9 mouse cellular contexts compared by ENCODE assay signal in the genomic region with DNA sequence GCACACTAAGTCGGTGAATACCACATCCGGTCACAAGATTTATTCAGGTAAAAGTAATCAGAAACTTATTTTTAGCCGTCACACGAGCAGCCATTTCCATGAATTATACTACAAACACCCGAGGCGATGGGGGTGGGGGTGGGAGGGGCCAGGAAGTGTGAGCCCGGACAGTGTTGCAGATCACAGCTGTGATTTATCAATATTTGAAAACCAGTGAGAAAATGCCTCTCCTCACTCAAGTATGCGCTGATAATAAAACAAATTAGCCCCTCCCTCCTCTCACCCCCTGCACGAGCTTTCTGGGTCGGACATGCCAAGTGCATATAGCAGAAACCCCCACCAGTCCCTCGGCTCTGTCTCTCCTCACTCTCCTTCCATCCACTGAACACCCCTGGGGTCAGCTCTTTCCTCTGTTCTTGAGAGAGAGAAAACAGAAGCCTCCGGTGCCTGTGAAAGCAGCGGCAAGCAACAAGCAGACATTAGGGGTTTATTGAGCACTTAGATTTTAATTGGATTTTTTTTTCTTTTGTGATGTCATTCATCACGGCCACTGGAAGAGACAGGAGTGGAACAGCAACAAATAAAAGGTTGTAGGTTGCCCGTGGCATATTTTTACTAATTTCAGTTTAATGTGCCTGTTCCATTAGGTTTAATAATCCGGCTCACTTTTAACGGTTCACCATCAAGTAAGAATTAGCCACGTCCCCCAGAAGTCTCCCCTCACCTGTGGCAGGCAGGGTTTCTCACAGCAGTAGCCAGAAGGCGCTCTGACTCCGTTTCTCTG.
A peak's percentile ranks its signal among the peaks of the same experiment; 100 is the strongest.
DNase-seq lines count a peak whose midpoint lies in the region; ATAC-seq and TF ChIP-seq lines count a peak whose summit lies in the region.
"Had no signal": no experiment of that assay in that cellular context is flagged by ENCODE, and none has a peak within 500 bp of the region (broad histone marks: within the 10 kb centered on the region; RNA-seq: fewer than 3 reads in every experiment).

No protein-coding gene starts in this region.

- WGBS in heart, embryonic 14.5 days, result 39% methylated on average over 20 of the region's 20 CpGs
- WGBS in forebrain, embryonic 16.5 days, result 21% methylated on average over 20 of the region's 20 CpGs
- 54% methylated on average over 20 of the region's 20 CpGs for WGBS in liver, postnatal 0 days (ENCODE audit: insufficient replicate concordance)

- no peak for ATAC-seq in heart, embryonic 14.5 days (ENCODE audit: insufficient number of reproducible peaks, insufficient read depth, low FRiP score, low read depth)
- peak; percentile 56 for ATAC-seq in forebrain, embryonic 16.5 days
- no peak for ATAC-seq in liver, postnatal 0 days
- ATAC-seq in inflammation-experienced regulatory T-cells, adult 6 months, result no peak

- peaks cover 0 to 7% of the 10 kb centered on the region in 2 experiments; a peak in 3 of 4 replicates for H3K4me1 ChIP-seq in heart, embryonic 14.5 days (ENCODE audit: control insufficient read depth in 2 of 2, insufficient read depth in 2 of 2, low read length in 2 of 2)
- peaks cover 3% of the 10 kb centered on the region for H3K4me1 ChIP-seq in forebrain, embryonic 16.5 days (replicated peaks; ENCODE audit: control insufficient read depth, insufficient read depth, low read length)
- H3K4me1 ChIP-seq in liver, postnatal 0 days (ENCODE audit: insufficient read depth), result no peaks in the 10 kb centered on the region

- TF ChIP-seq EP300 in liver, postnatal 0 days (IDR thresholded peaks at IDR 0.05; ENCODE audit: low read depth), result no peak

- H3K9ac ChIP-seq in heart, embryonic 14.5 days (ENCODE audit: low read length), result peak overlapping the region; percentile 48; the same call in 1 of the 2 replicates
- H3K9ac ChIP-seq in forebrain, embryonic 16.5 days (replicated peaks; ENCODE audit: low read depth, low read length), result peak overlapping the region; percentile 36; the same call in 1 of the 2 replicates
- no peak overlapping the region for H3K9ac ChIP-seq in liver, postnatal 0 days (replicated peaks)

- no peaks in the 10 kb centered on the region for H3K27me3 ChIP-seq in heart, embryonic 14.5 days (ENCODE audit: control insufficient read depth, insufficient read depth, low read length)
- H3K27me3 ChIP-seq in forebrain, embryonic 16.5 days (replicated peaks; ENCODE audit: control insufficient read depth, insufficient read depth, low read length), result no peaks in the 10 kb centered on the region
- no peaks in the 10 kb centered on the region for H3K27me3 ChIP-seq in liver, postnatal 0 days (ENCODE audit: insufficient read depth, low read length)

- no peak for TF ChIP-seq POLR2A in brain, embryonic 14.5 days (IDR thresholded peaks at IDR 0.05; ENCODE audit: borderline replicate concordance, extremely low read depth, insufficient read depth, insufficient read length, poor library complexity, severe bottlenecking)

- no peaks in the 10 kb centered on the region for H3K9me3 ChIP-seq in heart, embryonic 14.5 days (ENCODE audit: control insufficient read depth, low read length)
- H3K9me3 ChIP-seq in forebrain, embryonic 16.5 days (ENCODE audit: control insufficient read depth, low read length), result no peaks in the 10 kb centered on the region
- no peaks in the 10 kb centered on the region for H3K9me3 ChIP-seq in liver, postnatal 0 days (ENCODE audit: low read length)

- peak overlapping the region; percentile 35 to 38 for H3K4me3 ChIP-seq in heart, embryonic 14.5 days (ENCODE audit: control insufficient read depth in 1 of 2, insufficient read depth in 1 of 2, low read depth in 1 of 2, low read length in 2 of 2)
- peak overlapping the region; percentile 34 for H3K4me3 ChIP-seq in forebrain, embryonic 16.5 days (replicated peaks; ENCODE audit: low read length)
- H3K4me3 ChIP-seq in liver, postnatal 0 days (ENCODE audit: low read depth, low read length), result no peak overlapping the region

- no peak for DNase-seq in heart, postnatal 14 days
- DNase-seq in brain, embryonic 14.5 days (ENCODE audit: low read depth), result peak; percentile 60
- DNase-seq in liver, postnatal 0 days, result no peak
- no peak for DNase-seq in urinary bladder, adult 2 months (ENCODE audit: low spot score)
- no peak for DNase-seq in cerebellum, adult 8-10 months
- DNase-seq: thymus, adult 18-20 months had no signal

- peak overlapping the region; percentile 64 for H3K4me2 ChIP-seq in heart, embryonic 14.5 days (ENCODE audit: low read length)
- H3K4me2 ChIP-seq in forebrain, embryonic 16.5 days (ENCODE audit: low read length), result peak overlapping the region; percentile 58
- peak overlapping the region; percentile 30; the same call in 1 of the 2 replicates for H3K4me2 ChIP-seq in liver, postnatal 0 days (ENCODE audit: low read depth, low read length)

- intact Hi-C loops in heart, postnatal 14 days (cut with DNase I), result no loop called here

- no peaks in the 10 kb centered on the region for H3K36me3 ChIP-seq in heart, embryonic 14.5 days (ENCODE audit: control insufficient read depth, insufficient read depth, low read length)
- H3K36me3 ChIP-seq in forebrain, embryonic 16.5 days (ENCODE audit: control insufficient read depth, insufficient read depth), result no peaks in the 10 kb centered on the region
- no peaks in the 10 kb centered on the region for H3K36me3 ChIP-seq in liver, postnatal 0 days (replicated peaks; ENCODE audit: insufficient read depth, low read length)

- no peak for TF ChIP-seq CTCF in brain, embryonic 14.5 days (IDR thresholded peaks at IDR 0.05; ENCODE audit: borderline replicate concordance, extremely low read depth, insufficient read depth, insufficient read length)
- TF ChIP-seq CTCF in liver, postnatal 0 days (IDR thresholded peaks at IDR 0.05; ENCODE audit: low read depth), result no peak

- H3K27ac ChIP-seq in heart, embryonic 14.5 days (replicated peaks in 1 of 2; ENCODE audit: control insufficient read depth in 1 of 2, insufficient read depth in 1 of 2, low read depth in 2 of 2, low read length in 2 of 2), result no peak overlapping the region
- H3K27ac ChIP-seq in forebrain, embryonic 16.5 days (ENCODE audit: low read length), result no peak overlapping the region
- H3K27ac ChIP-seq in liver, postnatal 0 days (ENCODE audit: low read depth), result no peak overlapping the region
